In the genomic region with DNA sequence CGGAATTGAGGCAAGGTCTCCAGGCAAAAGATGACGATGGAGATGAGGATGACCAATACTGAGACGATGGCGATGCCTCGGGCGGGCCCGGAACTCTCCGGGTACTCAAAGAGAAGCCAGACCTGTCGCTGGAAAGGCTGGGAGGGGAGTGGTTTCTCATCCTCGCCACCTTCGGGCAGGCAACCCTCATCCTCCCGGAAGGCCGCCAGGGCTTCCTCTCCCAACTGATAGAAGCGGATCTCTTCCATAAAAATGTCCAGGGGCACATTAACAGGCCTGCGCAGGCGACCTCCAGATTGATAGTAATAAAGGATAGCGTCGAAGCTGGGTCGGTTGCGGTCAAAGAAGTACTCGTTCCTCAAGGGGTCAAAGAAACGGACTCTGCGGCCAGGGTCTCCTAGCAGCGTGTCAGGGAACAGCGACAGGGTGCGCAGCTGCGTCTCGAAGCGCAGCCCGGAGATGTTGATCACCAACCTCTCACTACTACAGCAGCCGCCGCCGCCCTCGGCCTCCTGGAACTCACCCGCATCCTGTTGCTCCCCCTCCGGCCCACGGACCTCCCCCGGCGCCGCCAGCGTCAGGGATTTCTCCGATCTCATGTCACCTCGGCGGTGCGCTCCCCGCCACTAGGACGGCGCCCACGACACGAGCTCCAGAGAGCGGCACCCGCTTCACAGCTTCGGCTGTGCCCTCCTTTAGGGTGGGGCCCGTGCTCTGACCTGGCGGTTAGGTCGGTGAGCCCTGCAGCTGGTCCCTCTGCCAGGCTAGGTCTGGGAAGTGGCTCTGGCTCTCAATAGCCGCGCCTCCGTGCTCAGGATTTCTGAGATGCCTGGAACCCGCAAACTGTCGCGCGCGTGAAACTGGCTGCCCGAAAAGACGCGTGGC, we compare ENCODE assay signal across 8 mouse cellular contexts. TPM values are rescaled to one million over a fixed set of nuclear protein-coding genes. Genes with fewer than 3 reads are reported as not detected.
DNase-seq lines count a peak whose midpoint lies in the region; ATAC-seq and TF ChIP-seq lines count a peak whose summit lies in the region.

No protein-coding gene starts in this region.

- H3K27ac ChIP-seq in cerebellum, adult 2 months (ENCODE audit: insufficient read depth, low read length): no peak overlapping the region
- H3K27ac ChIP-seq in hindbrain, embryonic 12.5 days: no peak overlapping the region
- no peak overlapping the region for H3K27ac ChIP-seq in limb, embryonic 11.5 days (replicated peaks; ENCODE audit: low read depth, low read length)
- H3K27ac ChIP-seq in neural tube, embryonic 15.5 days (replicated peaks): peak overlapping the region; percentile 87

- no peaks in the 10 kb centered on the region for H3K36me3 ChIP-seq in hindbrain, embryonic 12.5 days
- H3K36me3 ChIP-seq in limb, embryonic 11.5 days (ENCODE audit: control insufficient read depth, insufficient read depth, low read length): no peaks in the 10 kb centered on the region
- H3K36me3 ChIP-seq in neural tube, embryonic 15.5 days: peaks cover 3% of the 10 kb centered on the region; the same call in 1 of the 2 replicates

- no peaks in the 10 kb centered on the region for H3K27me3 ChIP-seq in cerebellum, adult 2 months (ENCODE audit: control insufficient read depth, insufficient read depth, low read length)
- H3K27me3 ChIP-seq in hindbrain, embryonic 12.5 days: peaks cover 34% of the 10 kb centered on the region
- H3K27me3 ChIP-seq in limb, embryonic 11.5 days (ENCODE audit: control insufficient read depth, insufficient read depth, low read length): peaks cover 4% of the 10 kb centered on the region; the same call in 1 of the 2 replicates
- peaks cover 9% of the 10 kb centered on the region for H3K27me3 ChIP-seq in neural tube, embryonic 15.5 days (replicated peaks)

- no peak for TF ChIP-seq CTCF in cerebellum, adult 2 months (IDR thresholded peaks at IDR 0.05; ENCODE audit: borderline replicate concordance, insufficient read depth, low read depth, low read length)

- TF ChIP-seq POLR2A in cerebellum, adult 2 months (IDR thresholded peaks at IDR 0.05; ENCODE audit: borderline replicate concordance, insufficient read depth, low read length): no peak

- H3K9me3 ChIP-seq in hindbrain, embryonic 12.5 days (replicated peaks): no peaks in the 10 kb centered on the region
- H3K9me3 ChIP-seq in limb, embryonic 11.5 days (ENCODE audit: control insufficient read depth, low read length): no peaks in the 10 kb centered on the region
- H3K9me3 ChIP-seq in neural tube, embryonic 15.5 days (replicated peaks): no peaks in the 10 kb centered on the region

- ATAC-seq in hindbrain, embryonic 12.5 days (ENCODE audit: low FRiP score): peak; percentile 60
- peak; percentile 18; the same call in 1 of the 2 replicates for ATAC-seq in limb, embryonic 11.5 days (ENCODE audit: insufficient number of reproducible peaks, low FRiP score, low TSS enrichment, low read depth)
- peak; percentile 42; the same call in 1 of the 2 replicates for ATAC-seq in neural tube, embryonic 15.5 days (ENCODE audit: low FRiP score)

- H3K9ac ChIP-seq in hindbrain, embryonic 12.5 days: peak overlapping the region; percentile 56
- peak overlapping the region; percentile 59 for H3K9ac ChIP-seq in limb, embryonic 11.5 days (ENCODE audit: low read length)
- peak overlapping the region; percentile 59 for H3K9ac ChIP-seq in neural tube, embryonic 15.5 days (replicated peaks)

- WGBS in cerebellum, adult 2 months: 2% methylated on average over 67 of the region's 67 CpGs
- 1% methylated on average over 65 of the region's 67 CpGs for WGBS in hindbrain, embryonic 12.5 days
- under 1% methylated on average over 66 of the region's 67 CpGs for WGBS in limb, embryonic 11.5 days
- whole genome bisulfite sequencing in neural tube, embryonic 15.5 days: under 1% methylated on average over 66 of the region's 67 CpGs

- peaks cover 9% of the 10 kb centered on the region for H3K4me1 ChIP-seq in cerebellum, adult 2 months (ENCODE audit: control insufficient read depth, insufficient read depth, low read length)
- H3K4me1 ChIP-seq in hindbrain, embryonic 12.5 days: peaks cover 26% of the 10 kb centered on the region
- H3K4me1 ChIP-seq in limb, embryonic 11.5 days (ENCODE audit: control insufficient read depth, insufficient read depth, low read length): 0 out of 2 replicates have a peak, but pooled peaks cover 3% of the 10 kb centered on the region
- peaks cover 51% of the 10 kb centered on the region for H3K4me1 ChIP-seq in neural tube, embryonic 15.5 days

- H3K4me2 ChIP-seq in hindbrain, embryonic 12.5 days (replicated peaks): peak overlapping the region; percentile 79
- H3K4me2 ChIP-seq in limb, embryonic 11.5 days (ENCODE audit: low read depth, severe bottlenecking): peak overlapping the region; percentile 98
- peak overlapping the region; percentile 91 for H3K4me2 ChIP-seq in neural tube, embryonic 15.5 days

- DNase-seq in cerebellum, adult 2 months: peak; percentile 26 to 28
- DNase-seq in cerebellum, adult 9-11 months: no peak
- peak; percentile 24 for DNase-seq in thymus, postnatal 14 days
- DNase-seq in thymus, postnatal 0 days (ENCODE audit: low spot score): no peak
- DNase-seq in limb, embryonic 11.5 days (ENCODE audit: low spot score): peak; percentile 67
- no peak for DNase-seq in spleen, adult 12 weeks (ENCODE audit: low spot score)

- H3K4me3 ChIP-seq in cerebellum, adult 2 months (replicated peaks; ENCODE audit: insufficient read depth, low read depth, low read length): peak overlapping the region; percentile 35
- H3K4me3 ChIP-seq in hindbrain, embryonic 12.5 days: peak overlapping the region; percentile 48
- H3K4me3 ChIP-seq in limb, embryonic 11.5 days (ENCODE audit: low read depth, low read length): peak overlapping the region; percentile 58
- peak overlapping the region; percentile 60 for H3K4me3 ChIP-seq in neural tube, embryonic 15.5 days (replicated peaks)

RNA-seq across cellular contexts. Expression of gene Kcna6, which starts 0.9 kb away (rescaled TPM):
- polyA plus RNA-seq in cerebellum, adult 2 months (2012; rRNA removed): 44.2 and 47.3 TPM in 2 replicates
- polyA plus RNA-seq in thymus, postnatal 0 days (2015; fragmentation: Nextera tagmentation; extraction: Ambion mirVana): 0.12 and 0.18 TPM in 2 replicates
- 12.5 and 13.5 TPM in 2 replicates for polyA plus RNA-seq in hindbrain, embryonic 12.5 days (2016; fragmentation: Nextera tagmentation; extraction: Ambion mirVana)
- polyA plus RNA-seq in limb, embryonic 11.5 days (2014; fragmentation: Nextera tagmentation; extraction: Ambion mirVana): 5.3 and 6.8 TPM in 2 replicates
- polyA plus RNA-seq in neural tube, embryonic 15.5 days (2015; fragmentation: Nextera tagmentation; extraction: Ambion mirVana): 23.7 and 26.5 TPM in 2 replicates

Comparison
In these comparisons a context has a peak if more than half of its experiments do, and no peak if none do; other contexts are left out.
1. DNase-seq: peak in cerebellum, adult 2 months (2 of 2), thymus, postnatal 14 days (single experiment) and limb, embryonic 11.5 days (single experiment); none in cerebellum, adult 9-11 months (single experiment), thymus, postnatal 0 days (single experiment) and spleen, adult 12 weeks (single experiment).
2. Peak in every context shown above with its lines, with median percentiles within 50 percentile points of each other: H3K4me3 ChIP-seq, ATAC-seq, H3K4me2 ChIP-seq and H3K9ac ChIP-seq.